Mouse (Mus musculus) large intestine, adult 2 months (tissue): ENCODE results near the gene Olfr1032. TPM values are rescaled to one million over a fixed set of nuclear protein-coding genes. Genes with fewer than 3 reads are reported as not detected.
"Not testable (repeated sequence)": the region's sequence is repeated elsewhere in the genome, so short reads cannot be mapped to it uniquely, and the experiment has no call there.

ENCODE experiments used
- DNase-seq: peaks from one replicate; pipeline ENCODE4 v3.0.0-alpha.2; 2012; ENCODE audit warnings: low read depth, low spot score
- WGBS: fragments of 180-500 bp; shearing (Covaris S2); methylation state at CpG from one replicate; pipeline ENCODE4 v1.1.7; 2018; 5-methylcytosine and 5-hydroxymethylcytosine counted together
- polyA plus RNA-seq: library from polyadenylated mRNA; depleted of rRNA; stranded (reverse); fragments of >200 nt; gene quantifications from 2 replicates; pipeline ENCODE4 v1.2.3, GENCODE M21; 2012; rRNA removed

Olfr1032 gene
- not detected in 2 replicates for polyA plus RNA-seq

- 80% methylated on average over 7 of the region's 7 CpGs for WGBS
- DNase-seq: no peak
Observed at GRCm38 (mm10) chr2:86005240-86005639, at the start of gene Olfr1032. Gene Olfr1032 (plus strand): TSS chr2:86005540.

- WGBS: 87% methylated on average over 2 of the region's 2 CpGs
Observed at GRCm38 (mm10) chr2:85973595-85973994, 31.7 kb upstream of the Olfr1032 start, which contains the start of gene Olfr1029. Gene Olfr1029 (plus strand): TSS chr2:85973895.

GRCm38 (mm10) chr2:85978976-85979375 is 26.4 kb upstream of the Olfr1032 start, which contains the start of gene Olfr1030:
Gene Olfr1030 (plus strand): TSS chr2:85979276.
- WGBS: 57% methylated on average over 1 of the region's 1 CpGs
- DNase-seq: no peak

More at GRCm38 (mm10) chr2:85973595-85973994, 31.7 kb upstream of the Olfr1032 start, which contains the start of gene Olfr1029:
- DNase-seq: no peak

- 39% methylated on average over 3 of the region's 3 CpGs for WGBS
- DNase-seq: no peak
Observed at GRCm38 (mm10) chr2:85990004-85990403, 15.3 kb upstream of the Olfr1032 start, which contains the start of gene Olfr1031. Gene Olfr1031 (plus strand): TSS chr2:85990304.

- 5% methylated on average over 11 of the region's 11 CpGs for WGBS
- DNase-seq: not testable (repeated sequence)
Observed at GRCm38 (mm10) chr2:86020406-86020805, 15.1 kb downstream of the Olfr1032 start, which contains the start of gene Olfr1033. Gene Olfr1033 (plus strand): TSS chr2:86020633.

- WGBS: 63% methylated on average over 6 of the region's 9 CpGs
Observed at GRCm38 (mm10) chr2:86021518-86021917, 16.2 kb downstream of the Olfr1032 start.

GRCm38 (mm10) chr2:86045561-86045960 is 40.2 kb downstream of the Olfr1032 start, which contains the start of gene Olfr1034:
Gene Olfr1034 (plus strand): TSS chr2:86045861.
- no peak for DNase-seq

More at GRCm38 (mm10) chr2:86021518-86021917, 16.2 kb downstream of the Olfr1032 start:
- DNase-seq: not testable (repeated sequence)

GRCm38 (mm10) chr2:86050777-86051176 is 45.4 kb downstream of the Olfr1032 start:
- not testable (repeated sequence) for DNase-seq

Other genes starting within 250 kb of the Olfr1032 start
- gene Olfr1012, start 242.8 kb upstream of the Olfr1032 start, polyA plus RNA-seq: not detected in 2 replicates
- not detected in 2 replicates for gene Olfr1013, start 238.4 kb upstream of the Olfr1032 start, polyA plus RNA-seq
- not detected in 2 replicates for gene Olfr1014, start 232.8 kb upstream of the Olfr1032 start, polyA plus RNA-seq
- gene Olfr1015, start 223.5 kb upstream of the Olfr1032 start, polyA plus RNA-seq: not detected in 2 replicates
- not detected in 2 replicates for gene Olfr1016, start 203.0 kb upstream of the Olfr1032 start, polyA plus RNA-seq
- not detected in 2 replicates for gene Olfr1018, start 187.1 kb upstream of the Olfr1032 start, polyA plus RNA-seq
- gene Olfr1019, start 160.1 kb upstream of the Olfr1032 start, polyA plus RNA-seq: not detected in 2 replicates
- gene Olfr1020, start 158.5 kb upstream of the Olfr1032 start, polyA plus RNA-seq: not detected in 2 replicates
- gene Olfr1022, start 136.9 kb upstream of the Olfr1032 start, polyA plus RNA-seq: not detected in 2 replicates
- gene Olfr1023, start 119.9 kb upstream of the Olfr1032 start, polyA plus RNA-seq: not detected in 2 replicates
- not detected in 2 replicates for gene Olfr1024, start 100.5 kb upstream of the Olfr1032 start, polyA plus RNA-seq
- gene Olfr1025-ps1, start 90.3 kb upstream of the Olfr1032 start, polyA plus RNA-seq: not detected in 2 replicates
- gene Olfr1026, start 84.0 kb upstream of the Olfr1032 start, polyA plus RNA-seq: not detected in 2 replicates
- not detected in 2 replicates for gene Olfr1028, start 55.1 kb upstream of the Olfr1032 start, polyA plus RNA-seq
- gene Olfr1029, start 31.6 kb upstream of the Olfr1032 start, polyA plus RNA-seq: not detected in 2 replicates
- not detected in 2 replicates for gene Olfr1030, start 26.3 kb upstream of the Olfr1032 start, polyA plus RNA-seq
- gene Olfr1031, start 15.2 kb upstream of the Olfr1032 start, polyA plus RNA-seq: not detected in 2 replicates
- gene Olfr1033, start 15.1 kb downstream of the Olfr1032 start, polyA plus RNA-seq: 0.12 and 0.34 TPM in 2 replicates
- gene Olfr1034, start 40.3 kb downstream of the Olfr1032 start, polyA plus RNA-seq: 0.01 and 0.03 TPM in 2 replicates
- gene Olfr1036, start 68.5 kb downstream of the Olfr1032 start, polyA plus RNA-seq: not detected in 2 replicates
- not detected in 2 replicates for gene Olfr1037, start 81.8 kb downstream of the Olfr1032 start, polyA plus RNA-seq
- gene Olfr1039, start 130.4 kb downstream of the Olfr1032 start, polyA plus RNA-seq: not detected in 2 replicates
- not detected in 2 replicates for gene Olfr1040, start 141.2 kb downstream of the Olfr1032 start, polyA plus RNA-seq
- gene Olfr1042, start 156.3 kb downstream of the Olfr1032 start, polyA plus RNA-seq: not detected in 2 replicates
- not detected in 2 replicates for gene Olfr1043, start 162.0 kb downstream of the Olfr1032 start, polyA plus RNA-seq
- gene Olfr1044, start 172.3 kb downstream of the Olfr1032 start, polyA plus RNA-seq: not detected in 2 replicates
- gene Olfr52, start 180.1 kb downstream of the Olfr1032 start, polyA plus RNA-seq: not detected in 2 replicates
- gene Olfr1045, start 197.5 kb downstream of the Olfr1032 start, polyA plus RNA-seq: not detected in 2 replicates
- gene Olfr1046, start 213.8 kb downstream of the Olfr1032 start, polyA plus RNA-seq: not detected in 2 replicates
- gene Olfr1047, start 225.9 kb downstream of the Olfr1032 start, polyA plus RNA-seq: not detected in 2 replicates
- gene Olfr1048, start 234.7 kb downstream of the Olfr1032 start, polyA plus RNA-seq: not detected in 2 replicates